Mouse (Mus musculus) right cerebral cortex, postnatal 25 days (tissue): ENCODE data around the gene 4921509C19Rik.
A peak's percentile ranks its signal among the peaks of the same experiment; 100 is the strongest.
"Not testable (repeated sequence)": the region's sequence is repeated elsewhere in the genome, so short reads cannot be mapped to it uniquely, and the experiment has no call there.

Experiments used
- DNase-seq: peaks from one replicate; pipeline ENCODE4 v3.0.0; 2022

4921509C19Rik gene

GRCm38 (mm10) chr2:151476053-151476452, at the start of gene 4921509C19Rik:
Gene 4921509C19Rik, minus strand, starts transcription at chr2:151476153.
- DNase-seq, result not testable (repeated sequence)

- DNase-seq, result no peak
Measured at GRCm38 (mm10) chr2:151525520-151525919, 49.6 kb upstream of the 4921509C19Rik start.

- DNase-seq, result no peak
Measured at GRCm38 (mm10) chr2:151524324-151525041, 48.5 kb upstream of the 4921509C19Rik start.

- DNase-seq, result no peak
Measured at GRCm38 (mm10) chr2:151519000-151519399, 43.0 kb upstream of the 4921509C19Rik start.

GRCm38 (mm10) chr2:151513525-151514285, 37.8 kb upstream of the 4921509C19Rik start:
- peak; percentile 44 for DNase-seq

GRCm38 (mm10) chr2:151512199-151512598, 36.2 kb upstream of the 4921509C19Rik start:
- peak; percentile 32 for DNase-seq

GRCm38 (mm10) chr2:151504226-151504625, 28.3 kb upstream of the 4921509C19Rik start:
- DNase-seq, result no peak

GRCm38 (mm10) chr2:151500442-151501007, 24.6 kb upstream of the 4921509C19Rik start:
- no peak for DNase-seq

- DNase-seq, result no peak
Measured at GRCm38 (mm10) chr2:151498358-151498757, 22.4 kb upstream of the 4921509C19Rik start.

GRCm38 (mm10) chr2:151494035-151494803, 18.3 kb upstream of the 4921509C19Rik start, which contains the start of gene Nsfl1c:
Gene Nsfl1c, plus strand, starts transcription at chr2:151494182.
- DNase-seq, result peak; percentile 95

GRCm38 (mm10) chr2:151486496-151486895, 10.5 kb upstream of the 4921509C19Rik start:
- DNase-seq, result no peak

- DNase-seq, result not testable (repeated sequence)
Measured at GRCm38 (mm10) chr2:151434971-151435370, 41.0 kb downstream of the 4921509C19Rik start.

- not testable (repeated sequence) for DNase-seq
Measured at GRCm38 (mm10) chr2:151434203-151434602, 41.8 kb downstream of the 4921509C19Rik start.
